Mouse (Mus musculus) induced T-regulatory cell, adult 2 months (primary cell): ENCODE measurements around the gene Gm43517.
A peak's percentile ranks its signal among the peaks of the same experiment; 100 is the strongest.

Experiments used
- DNase-seq: peaks from one replicate; pipeline ENCODE4 v3.0.0-alpha.2; 2012; ENCODE audit warnings: low read depth

The Gm43517 gene

GRCm38 (mm10) chr12:49384876-49385630 lies at the start of gene Gm43517:
Gene Gm43517, plus strand, starts transcription at chr12:49385174.
- DNase-seq, result no peak

GRCm38 (mm10) chr12:49349697-49350096 lies 35.3 kb upstream of the Gm43517 start:
- DNase-seq, result no peak

- DNase-seq, result no peak
These were observed 16.0 kb upstream of the Gm43517 start for GRCm38 (mm10) chr12:49368931-49369330.

GRCm38 (mm10) chr12:49372170-49372569 lies 12.8 kb upstream of the Gm43517 start:
- no peak for DNase-seq

- no peak for DNase-seq
These were observed 11.8 kb upstream of the Gm43517 start for GRCm38 (mm10) chr12:49373176-49373575.

GRCm38 (mm10) chr12:49373821-49374605 lies 11.0 kb upstream of the Gm43517 start:
- no peak for DNase-seq

GRCm38 (mm10) chr12:49374606-49374995 lies 10.4 kb upstream of the Gm43517 start:
- DNase-seq, result peak; percentile 12

GRCm38 (mm10) chr12:49375427-49376317 lies 9.3 kb upstream of the Gm43517 start:
- no peak for DNase-seq

- no peak for DNase-seq
These were observed 8.5 kb upstream of the Gm43517 start for GRCm38 (mm10) chr12:49376318-49376992.

GRCm38 (mm10) chr12:49377281-49377970 lies 7.5 kb upstream of the Gm43517 start:
- DNase-seq, result no peak

GRCm38 (mm10) chr12:49378920-49379319 lies 6.1 kb upstream of the Gm43517 start:
- no peak for DNase-seq

GRCm38 (mm10) chr12:49379446-49379845 lies 5.5 kb upstream of the Gm43517 start:
- no peak for DNase-seq

GRCm38 (mm10) chr12:49380442-49380841 lies 4.5 kb upstream of the Gm43517 start:
- no peak for DNase-seq

GRCm38 (mm10) chr12:49381031-49381525 lies 3.9 kb upstream of the Gm43517 start:
- DNase-seq, result no peak

- no peak for DNase-seq
These were observed 3.1 kb upstream of the Gm43517 start for GRCm38 (mm10) chr12:49381721-49382365.

GRCm38 (mm10) chr12:49382565-49383520 lies 2.1 kb upstream of the Gm43517 start, which contains the start of gene Foxg1:
Gene Foxg1, plus strand, starts transcription at chr12:49382660.
- DNase-seq, result no peak

- DNase-seq, result no peak
These were observed 1.3 kb upstream of the Gm43517 start for GRCm38 (mm10) chr12:49383521-49384133.

GRCm38 (mm10) chr12:49384295-49384875 lies 589 bp upstream of the Gm43517 start:
- no peak for DNase-seq
